Mouse (Mus musculus): ENCODE measurements around the gene Olfr203.
"Not testable (repeated sequence)": the region's sequence is repeated elsewhere in the genome, so short reads cannot be mapped to it uniquely, and the experiment has no call there.

Gene Olfr203

DNA sequence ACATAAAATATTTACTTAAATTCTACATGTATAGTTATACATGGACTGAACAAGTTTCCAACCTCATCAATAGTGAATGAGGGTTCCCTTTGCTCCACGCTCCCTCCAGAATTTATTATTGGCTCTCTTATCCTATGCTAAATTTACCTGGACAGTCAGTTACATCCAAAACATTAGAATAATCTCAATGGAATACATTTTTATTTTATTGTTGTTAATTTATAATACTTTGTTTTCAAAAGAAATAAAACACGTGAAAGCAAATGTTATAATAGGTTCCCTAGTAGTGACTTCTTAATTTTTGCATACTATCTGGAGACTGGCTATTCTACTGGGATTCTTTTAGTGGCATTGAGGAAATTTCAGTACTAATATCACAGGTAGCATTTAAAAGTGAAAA, at the start of gene Olfr203:
TSS of gene Olfr203 (plus strand) at position 301 of the 400 bp plus-strand sequence.
- no peak for DNase-seq (ENCODE audit: low read depth, low spot score)

- no peak for DNase-seq (ENCODE audit: low read depth, low spot score)
Observed at GRCm38 (mm10) chr16:59249684-59250083, 49.0 kb upstream of the Olfr203 start.

DNA sequence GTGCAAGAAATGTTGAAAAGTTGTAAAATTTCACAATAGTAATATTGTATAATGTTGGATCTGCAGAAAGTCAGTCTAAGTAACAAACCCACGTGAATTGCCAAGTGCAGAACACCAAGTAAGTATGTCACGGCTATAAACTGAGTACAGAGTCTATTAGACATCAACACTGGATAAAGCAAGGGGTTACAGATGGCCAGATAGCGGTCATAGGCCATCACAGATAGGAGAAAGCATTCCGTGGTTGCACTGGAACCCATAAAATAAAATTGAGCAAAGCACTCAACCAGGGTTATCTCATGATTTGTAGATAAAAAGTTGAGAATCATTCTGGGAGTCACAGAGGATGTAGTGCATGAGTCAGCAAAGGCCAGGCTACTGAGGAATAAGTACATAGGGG, 29.6 kb upstream of the Olfr203 start:
- DNase-seq (ENCODE audit: low read depth, low spot score), result not testable (repeated sequence)

DNA sequence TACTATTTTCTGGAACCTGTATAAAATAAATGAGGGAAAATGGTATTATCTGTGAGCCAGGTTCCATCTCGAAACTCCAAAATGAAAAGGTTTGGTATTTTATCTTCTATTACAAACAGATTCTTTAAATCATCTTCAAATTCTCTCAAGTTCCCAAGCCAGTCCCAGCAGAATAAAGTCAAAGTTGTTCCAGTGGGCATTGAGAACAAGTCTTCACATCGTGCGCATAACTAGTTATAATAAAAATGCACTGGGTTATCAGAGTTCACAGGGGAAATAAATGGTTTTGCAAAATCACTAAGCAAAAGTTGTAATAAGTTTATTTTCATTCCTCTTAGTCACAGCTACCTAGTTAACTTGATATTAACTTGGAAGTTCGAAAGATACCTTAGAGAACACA, 26.1 kb upstream of the Olfr203 start, which contains the start of gene Olfr201:
TSS of gene Olfr201 (minus strand) at position 101 of the 400 bp plus-strand sequence.
- DNase-seq (ENCODE audit: low read depth, low spot score), result not testable (repeated sequence)

- DNase-seq (ENCODE audit: low read depth, low spot score), result no peak
Observed at GRCm38 (mm10) chr16:59280542-59280941, 18.1 kb upstream of the Olfr203 start.

GRCm38 (mm10) chr16:59283476-59283875, 15.2 kb upstream of the Olfr203 start:
- DNase-seq (ENCODE audit: low read depth, low spot score), result no peak

- DNase-seq (ENCODE audit: low read depth, low spot score), result no peak
Observed at GRCm38 (mm10) chr16:59286693-59287092, 12.0 kb upstream of the Olfr203 start, which contains the start of gene Olfr202. Gene Olfr202 (minus strand): TSS chr16:59286793.

- DNase-seq (ENCODE audit: low read depth, low spot score), result not testable (repeated sequence)
Observed at GRCm38 (mm10) chr16:59287576-59287975, 11.1 kb upstream of the Olfr203 start.

DNA sequence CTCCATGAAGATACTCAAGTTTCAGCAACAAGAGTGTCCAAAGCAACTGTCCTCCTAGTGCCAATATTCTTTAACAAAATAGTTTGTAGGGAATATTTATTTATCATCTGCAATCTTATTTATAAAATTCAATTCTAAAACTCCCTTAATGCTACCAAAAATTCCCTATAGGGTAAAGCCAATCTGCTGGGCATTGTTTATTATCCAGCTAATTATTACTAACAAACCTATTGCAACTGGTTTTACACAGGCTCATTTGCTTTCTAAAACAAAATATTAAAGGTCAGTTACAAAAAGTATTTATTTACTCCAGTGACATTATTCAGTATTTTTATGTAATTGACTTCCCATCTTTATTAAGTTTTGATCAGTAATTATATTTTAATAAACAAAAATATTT, 19.5 kb downstream of the Olfr203 start, which contains the start of gene Olfr204:
TSS of gene Olfr204 (minus strand) at position 101 of the 400 bp plus-strand sequence.
- DNase-seq (ENCODE audit: low read depth, low spot score), result no peak

DNA sequence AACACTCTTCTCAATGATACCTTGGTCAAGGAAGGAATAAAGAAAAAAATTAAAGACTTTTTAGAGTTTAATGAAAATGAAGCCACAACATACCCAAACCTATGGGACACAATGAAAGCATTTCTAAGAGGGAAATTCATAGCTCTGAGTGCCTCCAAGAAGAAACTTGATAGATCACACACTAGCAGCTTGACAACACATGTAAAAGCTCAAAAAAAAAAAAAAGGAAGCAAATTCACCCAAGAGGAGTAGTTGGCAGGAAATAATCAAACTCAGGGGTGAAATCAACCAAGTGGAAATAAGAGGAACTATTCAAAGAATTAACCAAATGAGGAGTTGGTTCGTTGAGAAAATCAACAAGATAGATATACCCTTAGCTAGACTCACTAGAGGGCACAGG, 24.6 kb downstream of the Olfr203 start:
- not testable (repeated sequence) for DNase-seq (ENCODE audit: low read depth, low spot score)

DNA sequence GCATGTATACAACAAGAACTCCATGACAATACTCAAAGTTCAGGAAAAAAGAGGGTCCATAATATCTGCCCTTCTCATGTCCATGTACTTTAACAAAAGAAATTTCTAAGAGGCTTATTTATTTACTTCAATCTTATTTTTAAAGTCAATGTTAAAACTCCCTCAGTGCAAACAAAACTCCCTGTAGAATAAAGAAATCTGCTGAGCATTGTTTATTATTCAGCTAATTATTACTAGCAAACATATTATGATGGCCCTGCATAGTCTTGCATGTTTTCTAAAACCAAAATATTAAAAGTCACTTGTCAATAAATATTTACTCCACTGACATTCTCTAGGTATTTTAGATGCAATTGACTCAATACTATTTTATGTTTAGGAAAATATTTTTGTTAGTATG, 32.4 kb downstream of the Olfr203 start, which contains the start of gene Olfr205:
TSS of gene Olfr205 (minus strand) at position 101 of the 400 bp plus-strand sequence.
- no peak for DNase-seq (ENCODE audit: low read depth, low spot score)

DNA sequence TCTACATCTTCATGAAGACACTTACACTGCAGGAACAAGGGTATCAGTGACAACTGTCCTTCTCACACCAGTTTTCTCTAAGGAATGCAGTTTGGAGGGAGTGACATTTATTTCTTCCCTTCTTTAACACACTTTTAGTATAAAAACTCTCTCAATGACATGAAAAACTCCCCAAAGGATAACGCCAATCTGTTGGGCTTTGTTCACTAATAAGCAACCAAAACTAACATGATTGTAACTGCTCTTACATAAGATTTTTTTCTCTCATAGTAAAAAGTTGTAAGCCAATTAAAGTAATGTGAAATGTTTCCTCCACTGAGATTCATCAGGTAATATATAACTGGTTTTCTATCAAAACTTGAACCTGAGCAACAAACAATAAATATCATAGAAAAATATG, 50.5 kb downstream of the Olfr203 start, which contains the start of gene Olfr206:
TSS of gene Olfr206 (minus strand) at position 101 of the 400 bp plus-strand sequence.
- DNase-seq (ENCODE audit: low read depth, low spot score), result no peak

All from 3T3-L1 (cell line).